Mouse (Mus musculus) bone marrow, adult 2 months (tissue): ENCODE data around the gene Rims3. TPM values are rescaled to one million over a fixed set of nuclear protein-coding genes. Genes with fewer than 3 reads are reported as not detected.

Experiments
- H3K27ac ChIP-seq: fragments of 200-500 bp; 2 replicates; pipeline ENCODE4 v1.5.1; 2012; ENCODE audit warnings: low read depth, mild to moderate bottlenecking, control low read depth, inconsistent platforms, low read length; ENCODE audit not compliant: control insufficient read depth, poor library complexity, insufficient read depth
- H3K4me1 ChIP-seq: fragments of 200-500 bp; 2 replicates; pipeline ENCODE4 v1.6.1; 2011; ENCODE audit warnings: low read length; ENCODE audit not compliant: control insufficient read depth, insufficient read depth
- H3K4me3 ChIP-seq: fragments of 200-500 bp; replicated peaks from 2 replicates; pipeline ENCODE3; 2011; ENCODE audit warnings: mild to moderate bottlenecking, low read depth, low read length, control low read depth; ENCODE audit not compliant: control insufficient read depth
- CTCF ChIP-seq: fragments of 200-500 bp; IDR thresholded peaks from 2 replicates; pipeline ENCODE4 v1.5.1; 2011; ENCODE audit warnings: low read length, control low read depth; ENCODE audit not compliant: control insufficient read depth, insufficient read depth
- POLR2A ChIP-seq: fragments of 200-500 bp; IDR thresholded peaks from 2 replicates; pipeline ENCODE4 v1.6.1; 2011; ENCODE audit warnings: low read depth, mild to moderate bottlenecking, control low read depth, low read length, borderline replicate concordance; ENCODE audit not compliant: control insufficient read depth
- WGBS: fragments of 180-500 bp; shearing (Covaris S2); methylation state at CpG from one replicate; pipeline ENCODE4 v1.1.7; 2018; 5-methylcytosine and 5-hydroxymethylcytosine counted together
- polyA plus RNA-seq: library from polyadenylated mRNA; stranded (reverse); fragments of >200 nt; gene quantifications from 2 replicates; pipeline ENCODE4 v1.2.4, GENCODE M21; 2011; ENCODE audit warnings: low replicate concordance; ENCODE audit not compliant: missing spikeins, insufficient read depth, insufficient read length

Rims3 gene
- polyA plus RNA-seq, 1 experiment: 2.9 TPM

DNA sequence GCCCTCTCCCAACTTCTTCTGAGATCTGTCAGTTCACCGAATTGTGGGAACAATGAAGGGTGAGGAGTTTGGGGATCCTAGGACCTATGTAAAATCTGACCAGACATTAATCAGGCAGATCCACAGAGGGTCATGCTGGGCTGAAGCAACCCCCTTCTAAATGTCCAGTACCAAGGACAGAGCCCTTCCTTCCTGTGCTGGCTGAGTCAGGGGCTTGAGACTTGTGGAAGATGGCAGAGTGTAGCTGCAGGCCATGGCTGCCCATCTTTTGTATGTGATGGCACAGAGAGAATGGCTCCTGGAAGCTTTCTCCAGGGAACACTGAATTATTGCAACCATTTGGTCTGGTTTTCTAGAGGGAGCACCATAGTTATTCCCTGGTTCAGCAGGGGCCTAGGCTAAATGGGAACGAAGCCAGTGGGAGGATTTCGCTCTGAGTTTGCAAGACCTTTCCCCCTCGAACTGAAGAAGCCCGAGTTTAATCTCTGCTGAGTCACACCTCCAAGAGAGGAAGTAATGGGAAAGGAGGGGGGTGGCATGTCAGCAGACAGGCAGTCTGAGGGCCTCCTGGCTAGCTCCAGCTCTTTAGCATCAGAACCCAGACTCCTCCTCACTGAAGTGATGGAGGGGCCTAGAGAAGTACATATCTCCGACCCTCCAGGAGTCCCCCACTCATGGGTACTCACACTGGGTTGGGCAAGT is 26.3 kb downstream of the Rims3 start:
- Histone ChIP-seq H3K4me3 (no peak overlapping the region), H3K4me1 (no peaks in the 10 kb centered on the region; the same call in 1 of the 2 replicates), H3K27ac (no peak overlapping the region)
- 21% methylated on average over 6 of the region's 6 CpGs for WGBS
- no peak for TF ChIP-seq POLR2A
- TF ChIP-seq CTCF: no peak

GRCm38 (mm10) chr4:120882002-120882625 is 27.5 kb downstream of the Rims3 start:
- WGBS: 43% methylated on average over 5 of the region's 5 CpGs
- Histone ChIP-seq H3K27ac (no peak overlapping the region), H3K4me3 (no peak overlapping the region), H3K4me1 (no peaks in the 10 kb centered on the region; the same call in 1 of the 2 replicates)
- TF ChIP-seq CTCF (no peak), POLR2A (no peak)

DNA sequence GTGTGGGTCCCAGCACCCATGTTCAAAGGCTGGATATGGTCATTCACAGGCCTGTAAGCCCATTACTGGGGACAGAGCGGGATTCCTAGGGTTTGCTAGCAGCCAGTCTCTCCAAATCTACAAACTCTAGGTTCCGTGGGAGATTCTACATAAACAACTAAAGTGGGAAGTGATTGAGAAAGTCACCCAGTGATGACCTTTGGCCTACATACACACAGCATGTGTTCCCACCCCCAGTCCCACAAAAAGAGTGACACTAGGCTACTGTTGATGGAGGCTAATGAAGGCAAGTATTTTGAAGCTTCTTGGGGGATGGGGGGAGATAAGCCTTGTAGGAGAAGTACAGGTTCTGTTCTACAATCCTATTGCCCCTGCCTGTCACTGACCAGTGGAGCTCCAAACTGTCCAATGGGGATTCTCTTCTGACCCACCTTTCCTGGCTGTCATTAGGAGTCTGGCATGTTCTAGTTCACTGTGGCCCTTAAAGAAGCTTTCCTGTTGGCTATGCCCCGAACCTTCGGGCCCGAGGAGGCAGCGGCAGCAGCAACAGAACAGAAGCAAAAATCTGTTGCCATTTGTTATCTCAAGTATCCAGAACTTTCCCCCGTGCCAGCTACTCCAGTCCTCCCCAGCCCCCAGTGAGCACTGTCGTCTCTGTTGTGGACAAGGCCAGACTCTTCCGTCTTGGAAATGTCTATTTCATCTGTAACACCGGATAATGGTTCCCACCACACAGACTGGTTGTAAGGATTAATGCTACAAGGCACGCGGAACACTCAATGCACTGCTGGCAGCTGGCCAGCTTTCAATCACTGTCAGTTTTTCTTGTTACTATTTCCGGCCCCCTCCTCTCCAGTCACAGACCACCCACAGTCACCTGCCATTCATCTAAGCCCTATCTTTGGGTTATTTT is 30.8 kb downstream of the Rims3 start:
- WGBS: 36% methylated on average over 13 of the region's 13 CpGs
- no peak overlapping the region for H3K27ac ChIP-seq
- no peaks in the 10 kb centered on the region; the same call in 1 of the 2 replicates for H3K4me1 ChIP-seq
- H3K4me3 ChIP-seq: no peak overlapping the region
- TF ChIP-seq POLR2A (no peak), CTCF (no peak)

GRCm38 (mm10) chr4:120886131-120886530 is 31.5 kb downstream of the Rims3 start:
- H3K27ac ChIP-seq: no peak overlapping the region
- TF ChIP-seq POLR2A (no peak), CTCF (no peak)
- no peak overlapping the region for H3K4me3 ChIP-seq
- no peaks in the 10 kb centered on the region; the same call in 1 of the 2 replicates for H3K4me1 ChIP-seq
- WGBS: 41% methylated on average over 4 of the region's 4 CpGs

GRCm38 (mm10) chr4:120886811-120887210 is 32.2 kb downstream of the Rims3 start:
- Histone ChIP-seq H3K4me3 (no peak overlapping the region), H3K4me1 (no peaks in the 10 kb centered on the region; the same call in 1 of the 2 replicates), H3K27ac (no peak overlapping the region)
- WGBS: 86% methylated on average over 5 of the region's 5 CpGs
- TF ChIP-seq POLR2A (no peak), CTCF (no peak)

DNA sequence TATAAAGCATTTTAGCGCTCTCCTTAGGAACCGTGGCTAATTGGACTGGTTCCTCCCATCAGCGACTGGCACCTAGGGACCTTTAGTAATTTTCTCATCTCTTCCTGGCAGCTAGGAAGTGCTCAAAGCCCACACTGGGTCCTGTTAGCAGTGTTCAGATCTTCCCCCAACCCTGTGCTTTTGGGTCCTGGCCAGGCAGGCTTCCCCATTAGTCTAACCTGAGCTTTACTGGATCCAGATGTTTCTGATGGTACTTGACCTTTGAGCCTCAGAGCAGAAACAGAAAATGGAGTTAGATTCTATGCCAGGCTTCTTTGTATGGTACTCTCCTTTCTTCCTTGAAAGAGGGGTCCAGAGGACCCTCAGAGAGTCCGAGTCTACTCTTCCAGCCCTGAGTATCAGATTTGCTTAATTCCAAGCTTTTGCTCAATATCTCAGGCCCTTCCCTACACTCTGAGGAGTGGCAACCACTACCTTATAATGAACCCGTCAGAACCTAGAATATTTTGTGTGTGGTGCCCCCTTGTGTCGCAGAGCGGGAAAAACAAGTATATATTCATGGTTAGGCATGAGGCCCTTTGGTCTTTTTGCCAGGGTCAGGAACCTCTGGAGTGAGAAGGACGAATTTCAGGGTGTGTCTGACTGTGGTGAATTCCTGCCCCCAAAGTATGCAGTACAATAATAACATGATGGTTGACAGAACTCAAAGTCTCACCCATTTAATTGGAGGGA is 32.9 kb downstream of the Rims3 start:
- Histone ChIP-seq H3K4me3 (no peak overlapping the region), H3K4me1 (no peaks in the 10 kb centered on the region), H3K27ac (no peak overlapping the region)
- WGBS: 27% methylated on average over 8 of the region's 8 CpGs
- TF ChIP-seq POLR2A (no peak), CTCF (no peak)

DNA sequence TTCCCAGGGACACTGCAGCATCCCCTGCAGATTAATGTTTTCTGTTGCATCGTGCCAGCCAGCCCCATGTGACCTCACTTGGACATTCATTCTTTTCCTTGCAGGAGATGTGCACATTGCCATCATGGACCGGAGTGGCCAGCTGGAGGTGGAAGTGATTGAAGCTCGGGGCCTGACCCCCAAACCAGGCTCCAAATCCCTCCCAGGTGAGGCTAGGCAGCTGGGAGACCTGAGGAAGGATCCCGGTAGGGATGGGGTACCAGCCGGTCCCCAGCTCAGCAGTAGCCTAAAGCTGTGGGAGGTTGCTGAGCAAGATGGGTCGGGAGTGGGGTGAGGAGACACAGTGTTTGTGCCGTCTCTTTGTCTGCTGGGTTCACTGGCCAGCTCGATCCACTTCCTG is 34.3 kb downstream of the Rims3 start:
- Histone ChIP-seq H3K4me1 (no peaks in the 10 kb centered on the region), H3K4me3 (no peak overlapping the region), H3K27ac (no peak overlapping the region)
- TF ChIP-seq POLR2A: no peak
- 72% methylated on average over 8 of the region's 8 CpGs for WGBS
